Mouse (Mus musculus): Measurements from ENCODE around the gene Tcf19.
"Not testable (repeated sequence)": the region's sequence is repeated elsewhere in the genome, so short reads cannot be mapped to it uniquely, and the experiment has no call there.

Tcf19 gene

GRCm38 (mm10) chr17:35504628-35505481 lies 11.8 kb downstream of the Tcf19 start:
- in situ Hi-C loops (cut with MboI; ENCODE audit: low pct_unique_long_range_greater_than_20kb in 1 of 2, low sequenced_read_pairs in 2 of 2, unreplicated experiment in 1 of 2): loop anchor here in 1 of 2 experiments (25.0 kb wide), 1 partner anchor 1482 kb away; the partner anchor contains the start of genes 2410137M14Rik and H2-M5

- in situ Hi-C loops (cut with MboI; ENCODE audit: low pct_unique_long_range_greater_than_20kb in 1 of 2, low sequenced_read_pairs in 2 of 2, unreplicated experiment in 1 of 2): loop anchor here in 1 of 2 experiments (25.0 kb wide), 1 partner anchor 1483 kb away; the partner anchor contains the start of genes 2410137M14Rik and H2-M5
Observed at GRCm38 (mm10) chr17:35503849-35504248, 12.8 kb downstream of the Tcf19 start.

- in situ Hi-C loops (cut with MboI; ENCODE audit: low pct_unique_long_range_greater_than_20kb in 1 of 2, low sequenced_read_pairs in 2 of 2, unreplicated experiment in 1 of 2): loop anchor here in 1 of 2 experiments (25.0 kb wide), 1 partner anchor 1485 kb away; the partner anchor contains the start of genes 2410137M14Rik and H2-M5
Observed at GRCm38 (mm10) chr17:35502762-35503161, 13.9 kb downstream of the Tcf19 start.

- in situ Hi-C loops (cut with MboI; ENCODE audit: low pct_unique_long_range_greater_than_20kb in 1 of 2, low sequenced_read_pairs in 2 of 2, unreplicated experiment in 1 of 2): loop anchor here in 1 of 2 experiments (25.0 kb wide), 1 partner anchor 1485 kb away; the partner anchor contains the start of genes 2410137M14Rik and H2-M5
Observed at GRCm38 (mm10) chr17:35502226-35502625, 14.4 kb downstream of the Tcf19 start.

- in situ Hi-C loops (cut with MboI; ENCODE audit: low pct_unique_long_range_greater_than_20kb in 1 of 2, low sequenced_read_pairs in 2 of 2, unreplicated experiment in 1 of 2): no loop called here
Observed at GRCm38 (mm10) chr17:35497124-35497523, 19.5 kb downstream of the Tcf19 start.

GRCm38 (mm10) chr17:35490320-35490719 lies 26.3 kb downstream of the Tcf19 start:
- in situ Hi-C loops (cut with MboI; ENCODE audit: low pct_unique_long_range_greater_than_20kb in 1 of 2, low sequenced_read_pairs in 2 of 2, unreplicated experiment in 1 of 2): no loop called here

- in situ Hi-C loops (cut with MboI; ENCODE audit: low pct_unique_long_range_greater_than_20kb in 1 of 2, low sequenced_read_pairs in 2 of 2, unreplicated experiment in 1 of 2): no loop called here
Observed at GRCm38 (mm10) chr17:35488041-35488440, 28.6 kb downstream of the Tcf19 start.

- in situ Hi-C loops (cut with MboI; ENCODE audit: low pct_unique_long_range_greater_than_20kb in 1 of 2, low sequenced_read_pairs in 2 of 2, unreplicated experiment in 1 of 2): no loop called here
Observed at GRCm38 (mm10) chr17:35486726-35487125, 29.9 kb downstream of the Tcf19 start.

- in situ Hi-C loops (cut with MboI; ENCODE audit: low pct_unique_long_range_greater_than_20kb in 1 of 2, low sequenced_read_pairs in 2 of 2, unreplicated experiment in 1 of 2): no loop called here
Observed at GRCm38 (mm10) chr17:35485702-35486101, 30.9 kb downstream of the Tcf19 start.

- in situ Hi-C loops (cut with MboI; ENCODE audit: low pct_unique_long_range_greater_than_20kb in 1 of 2, low sequenced_read_pairs in 2 of 2, unreplicated experiment in 1 of 2): no loop called here
Observed at GRCm38 (mm10) chr17:35484066-35484465, 32.6 kb downstream of the Tcf19 start.

GRCm38 (mm10) chr17:35469842-35470751 lies 46.5 kb downstream of the Tcf19 start, which contains the start of gene H2-Q10:
H2-Q10 (plus strand) TSS chr17:35470089.
- in situ Hi-C loops (cut with MboI; ENCODE audit: low pct_unique_long_range_greater_than_20kb in 1 of 2, low sequenced_read_pairs in 2 of 2, unreplicated experiment in 1 of 2): no loop called here

- in situ Hi-C loops (cut with MboI; ENCODE audit: low pct_unique_long_range_greater_than_20kb in 1 of 2, low sequenced_read_pairs in 2 of 2, unreplicated experiment in 1 of 2): not testable (repeated sequence)
Observed at GRCm38 (mm10) chr17:35468936-35469335, 47.7 kb downstream of the Tcf19 start.

- in situ Hi-C loops (cut with MboI; ENCODE audit: low pct_unique_long_range_greater_than_20kb in 1 of 2, low sequenced_read_pairs in 2 of 2, unreplicated experiment in 1 of 2): not testable (repeated sequence)
Observed at GRCm38 (mm10) chr17:35465651-35466050, 51.0 kb downstream of the Tcf19 start.
